Mouse (Mus musculus): Measurements from ENCODE around the gene Gm10277. TPM values are rescaled to one million over a fixed set of nuclear protein-coding genes. Genes with fewer than 3 reads are reported as not detected.

The Gm10277 gene
- polyA plus RNA-seq, 1 experiment from 2014 or later, result 1.4 TPM

DNA sequence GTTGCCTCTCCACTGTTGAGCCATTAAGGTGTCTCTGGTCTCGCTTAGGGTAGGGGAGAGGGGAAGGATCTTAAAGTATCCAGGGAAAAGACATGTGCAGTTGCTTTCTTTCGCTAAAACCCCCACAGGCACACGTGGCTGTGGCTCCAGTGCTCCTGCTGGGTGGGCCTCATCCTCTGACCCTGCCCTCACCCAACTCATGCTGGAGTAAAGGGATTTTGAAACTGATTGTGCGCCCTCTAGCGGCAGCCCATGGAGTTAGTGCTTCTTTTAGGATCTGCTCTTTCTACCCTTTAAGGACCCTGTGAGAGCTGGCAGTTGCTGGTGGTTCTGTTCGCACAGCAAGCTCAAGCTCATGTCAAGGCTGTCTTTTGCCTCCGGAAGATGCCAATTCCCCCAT lies 35.2 kb upstream of the Gm10277 start:
- Histone ChIP-seq H3K4me1 (peaks cover 8% of the 10 kb centered on the region; the same call in 1 of the 2 replicates), H3K4me2 (replicated peaks) (no peak overlapping the region), H3K27ac (no peak overlapping the region), H3K36me3 (peaks cover 40% of the 10 kb centered on the region), H3K9me3 (no peaks in the 10 kb centered on the region), H3K9ac (no peak overlapping the region), H3K4me3 (no peak overlapping the region), H3K27me3 (no peaks in the 10 kb centered on the region)
- WGBS, result 11% methylated on average over 7 of the region's 7 CpGs
- ATAC-seq (ENCODE audit: insufficient number of reproducible peaks, insufficient read depth, low FRiP score, low TSS enrichment), result no peak

DNA sequence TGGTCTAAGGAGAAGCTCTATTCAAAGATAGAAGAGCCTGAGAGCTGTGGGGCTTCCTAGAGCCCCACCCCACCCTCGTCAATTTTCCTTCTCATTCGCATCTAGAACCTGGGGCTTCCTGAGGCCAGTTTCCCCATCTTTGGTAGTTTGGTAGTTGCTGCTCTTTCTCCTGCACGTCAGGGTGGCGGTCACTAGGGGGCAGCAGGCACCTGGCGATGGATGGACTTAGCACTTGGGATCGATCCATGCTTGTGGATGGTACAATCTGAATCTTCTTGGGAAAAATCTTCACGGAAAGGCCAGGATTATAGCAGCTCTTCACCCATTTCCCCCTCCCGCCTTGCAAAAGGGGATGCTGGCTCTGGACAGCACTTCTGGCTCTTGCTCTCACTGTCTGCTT lies 34.1 kb upstream of the Gm10277 start:
- no peak overlapping the region for H3K9ac ChIP-seq
- ATAC-seq (ENCODE audit: insufficient number of reproducible peaks, insufficient read depth, low FRiP score, low TSS enrichment), result no peak
- H3K4me2 ChIP-seq (replicated peaks), result no peak overlapping the region
- 22% methylated on average over 8 of the region's 8 CpGs for WGBS
- H3K4me3 ChIP-seq, result no peak overlapping the region
- peaks cover 8% of the 10 kb centered on the region; the same call in 1 of the 2 replicates for H3K4me1 ChIP-seq
- H3K27me3 ChIP-seq, result no peaks in the 10 kb centered on the region
- H3K36me3 ChIP-seq, result peaks cover 37% of the 10 kb centered on the region
- no peaks in the 10 kb centered on the region for H3K9me3 ChIP-seq
- no peak overlapping the region for H3K27ac ChIP-seq

DNA sequence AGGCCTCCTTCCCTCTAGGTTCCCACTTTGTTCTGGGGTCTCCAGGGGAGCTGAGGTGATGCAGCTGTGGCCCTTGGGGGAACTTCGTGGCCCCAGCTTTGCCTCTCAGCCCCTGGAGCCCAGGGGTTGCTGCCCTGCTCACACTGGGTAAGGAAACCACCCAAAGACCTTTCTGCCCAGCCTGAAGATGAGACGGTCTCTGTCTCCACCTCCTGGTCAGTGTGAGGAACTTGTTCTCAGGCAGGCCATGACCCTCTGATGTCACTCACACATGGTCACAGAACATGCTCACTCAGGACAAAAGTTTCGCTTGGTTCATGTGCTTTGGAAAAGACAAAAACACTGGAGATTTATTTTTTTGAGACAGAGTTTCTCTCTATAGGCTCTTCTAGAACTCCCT lies 28.5 kb upstream of the Gm10277 start:
- Histone ChIP-seq H3K27ac (no peak overlapping the region), H3K4me3 (no peak overlapping the region), H3K4me1 (no peaks in the 10 kb centered on the region), H3K4me2 (replicated peaks) (no peak overlapping the region), H3K9ac (no peak overlapping the region), H3K9me3 (no peaks in the 10 kb centered on the region), H3K27me3 (no peaks in the 10 kb centered on the region), H3K36me3 (peaks cover 25% of the 10 kb centered on the region)
- ATAC-seq (ENCODE audit: insufficient number of reproducible peaks, insufficient read depth, low FRiP score, low TSS enrichment), result no peak
- 24% methylated on average over 3 of the region's 3 CpGs for WGBS

DNA sequence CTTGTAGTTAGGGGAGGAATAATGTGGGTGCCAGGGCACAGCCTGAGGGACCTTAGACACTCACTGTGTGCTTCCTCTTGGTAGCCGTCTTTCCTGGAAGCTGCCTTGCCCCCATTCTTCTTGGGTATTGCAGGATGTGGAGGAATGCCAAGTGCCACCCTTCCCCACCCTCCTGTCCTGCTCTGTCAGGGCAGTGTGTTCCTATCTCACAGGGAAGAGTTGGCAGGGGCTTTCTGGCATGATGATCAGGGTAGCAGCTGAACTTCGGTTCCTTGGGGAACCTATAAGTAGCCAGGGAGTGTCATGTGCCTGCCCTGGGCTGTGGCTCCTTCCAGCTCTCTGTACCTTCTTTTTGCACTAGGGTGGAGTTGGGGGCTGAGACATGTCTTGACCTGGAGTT lies 26.4 kb upstream of the Gm10277 start:
- no peak overlapping the region for H3K4me2 ChIP-seq (replicated peaks)
- H3K9me3 ChIP-seq, result no peaks in the 10 kb centered on the region
- no peak for ATAC-seq (ENCODE audit: insufficient number of reproducible peaks, insufficient read depth, low FRiP score, low TSS enrichment)
- H3K9ac ChIP-seq, result no peak overlapping the region
- H3K27ac ChIP-seq, result no peak overlapping the region
- no peaks in the 10 kb centered on the region for H3K4me1 ChIP-seq
- no peak overlapping the region for H3K4me3 ChIP-seq
- WGBS, result 63% methylated on average over 2 of the region's 2 CpGs
- H3K36me3 ChIP-seq, result peaks cover 11% of the 10 kb centered on the region
- no peaks in the 10 kb centered on the region for H3K27me3 ChIP-seq

DNA sequence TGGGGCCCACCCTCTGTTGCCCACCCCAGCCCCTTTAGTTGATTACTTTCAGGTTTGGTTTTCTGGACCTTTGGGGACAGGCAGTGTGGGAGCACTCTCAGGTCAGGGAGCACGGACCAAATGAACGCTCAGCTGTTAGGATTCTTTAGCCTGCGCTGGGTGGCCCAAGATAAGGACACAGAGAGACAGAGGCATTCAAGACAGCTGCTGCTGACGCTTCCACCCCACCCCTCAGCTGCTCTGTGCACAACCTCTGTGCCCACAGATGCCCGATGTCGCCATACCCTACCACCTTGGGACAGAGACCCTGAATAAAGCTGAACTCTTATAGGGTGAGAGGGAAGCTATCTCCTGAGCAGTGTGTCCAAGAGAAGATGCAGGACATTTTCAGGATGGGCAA lies 22.5 kb upstream of the Gm10277 start:
- H3K9me3 ChIP-seq, result no peaks in the 10 kb centered on the region

DNA sequence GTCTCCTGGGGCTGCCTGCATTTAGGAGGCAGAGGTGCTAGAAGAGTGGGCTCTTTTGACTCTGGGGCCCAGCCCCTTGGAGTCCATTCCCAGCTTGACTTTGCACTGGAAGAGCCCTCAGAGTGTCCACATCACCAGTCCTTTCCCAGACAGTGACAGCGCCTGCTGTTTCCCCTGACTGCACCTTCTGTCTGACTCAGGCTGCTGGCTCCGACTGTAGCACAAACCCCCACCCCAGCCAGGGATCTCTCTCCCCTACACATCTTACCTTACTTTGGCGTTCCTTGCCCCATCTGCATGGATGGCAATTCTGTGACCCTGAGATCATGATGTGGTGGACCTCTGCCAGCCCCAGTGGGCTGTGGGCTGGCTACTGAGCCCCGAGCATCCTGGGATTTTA lies 21.7 kb upstream of the Gm10277 start:
- no peak for ATAC-seq (ENCODE audit: insufficient number of reproducible peaks, insufficient read depth, low FRiP score, low TSS enrichment)
- H3K27me3 ChIP-seq, result no peaks in the 10 kb centered on the region
- no peak overlapping the region for H3K27ac ChIP-seq
- 0 out of 2 replicates have a peak, but pooled peaks cover 6% of the 10 kb centered on the region for H3K36me3 ChIP-seq
- 76% methylated on average over 4 of the region's 4 CpGs for WGBS
- H3K9ac ChIP-seq, result no peak overlapping the region
- no peaks in the 10 kb centered on the region for H3K9me3 ChIP-seq
- H3K4me2 ChIP-seq (replicated peaks), result no peak overlapping the region
- no peak overlapping the region for H3K4me3 ChIP-seq
- peaks cover 11% of the 10 kb centered on the region; the same call in 1 of the 2 replicates for H3K4me1 ChIP-seq

More for the DNA sequence above, 22.5 kb upstream of the Gm10277 start:
- 91% methylated on average over 6 of the region's 6 CpGs for WGBS
- no peak overlapping the region for H3K9ac ChIP-seq
- peaks cover 11% of the 10 kb centered on the region; the same call in 1 of the 2 replicates for H3K4me1 ChIP-seq
- no peak overlapping the region for H3K4me2 ChIP-seq (replicated peaks)
- no peak overlapping the region for H3K4me3 ChIP-seq
- H3K27me3 ChIP-seq, result no peaks in the 10 kb centered on the region
- H3K27ac ChIP-seq, result no peak overlapping the region
- ATAC-seq (ENCODE audit: insufficient number of reproducible peaks, insufficient read depth, low FRiP score, low TSS enrichment), result no peak
- H3K36me3 ChIP-seq, result 0 out of 2 replicates have a peak, but pooled peaks cover 6% of the 10 kb centered on the region

DNA sequence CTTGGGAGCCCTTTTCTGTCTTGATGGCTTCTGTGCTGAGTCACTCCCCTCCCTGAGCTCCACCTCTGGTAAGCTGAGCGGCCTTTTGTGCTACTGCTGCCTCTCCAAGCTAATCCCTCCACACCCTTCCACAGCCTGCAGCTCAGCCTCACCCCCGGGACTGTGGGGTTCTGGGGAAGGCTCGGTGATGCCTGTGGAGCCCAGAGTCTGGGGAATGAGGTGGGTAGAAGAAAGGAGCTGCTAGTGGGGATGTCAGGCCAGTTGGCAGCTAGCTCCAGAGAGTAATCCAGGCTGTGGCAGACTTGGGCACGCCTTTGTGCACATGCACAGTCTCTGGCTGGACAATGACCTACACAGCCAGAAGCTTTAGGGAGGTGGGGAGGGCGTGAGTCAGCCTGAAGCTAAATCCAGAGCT lies 20.5 kb upstream of the Gm10277 start:
- H3K9ac ChIP-seq, result peak overlapping the region; percentile 8; the same call in 1 of the 2 replicates
- no peaks in the 10 kb centered on the region for H3K9me3 ChIP-seq
- H3K27me3 ChIP-seq, result no peaks in the 10 kb centered on the region
- WGBS, result 31% methylated on average over 5 of the region's 5 CpGs
- no peak overlapping the region for H3K27ac ChIP-seq
- H3K36me3 ChIP-seq, result 0 out of 2 replicates have a peak, but pooled peaks cover 6% of the 10 kb centered on the region
- ATAC-seq (ENCODE audit: insufficient number of reproducible peaks, insufficient read depth, low FRiP score, low TSS enrichment), result no peak
- H3K4me1 ChIP-seq, result peaks cover 11% of the 10 kb centered on the region; the same call in 1 of the 2 replicates
- no peak overlapping the region for H3K4me2 ChIP-seq (replicated peaks)
- no peak overlapping the region for H3K4me3 ChIP-seq

DNA sequence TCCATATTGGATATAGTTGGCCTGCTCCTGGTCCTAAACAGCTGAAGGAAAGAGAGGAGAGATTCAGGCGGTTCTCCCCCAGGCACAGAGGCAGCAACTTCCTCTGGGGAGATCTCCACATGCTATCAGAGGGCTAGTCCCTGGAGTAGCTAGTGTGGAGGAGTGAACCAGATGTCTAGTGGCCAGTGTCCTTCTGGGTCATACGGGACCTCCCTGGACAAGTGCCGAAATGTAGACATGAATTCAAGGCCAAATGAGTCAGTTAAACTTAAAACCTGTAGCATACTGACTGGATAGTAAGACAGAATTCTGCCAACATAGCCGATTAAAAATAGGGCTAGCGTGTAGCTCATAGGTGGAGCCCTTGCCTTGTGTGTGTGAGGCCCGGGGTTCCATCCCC lies 19.3 kb upstream of the Gm10277 start:
- H3K36me3 ChIP-seq, result no peaks in the 10 kb centered on the region
- 78% methylated on average over 6 of the region's 6 CpGs for WGBS
- ATAC-seq (ENCODE audit: insufficient number of reproducible peaks, insufficient read depth, low FRiP score, low TSS enrichment), result no peak
- no peak overlapping the region for H3K4me2 ChIP-seq (replicated peaks)
- H3K4me3 ChIP-seq, result no peak overlapping the region
- H3K27ac ChIP-seq, result no peak overlapping the region
- no peaks in the 10 kb centered on the region for H3K27me3 ChIP-seq
- H3K9me3 ChIP-seq, result no peaks in the 10 kb centered on the region
- peaks cover 17% of the 10 kb centered on the region for H3K4me1 ChIP-seq
- H3K9ac ChIP-seq, result no peak overlapping the region

DNA sequence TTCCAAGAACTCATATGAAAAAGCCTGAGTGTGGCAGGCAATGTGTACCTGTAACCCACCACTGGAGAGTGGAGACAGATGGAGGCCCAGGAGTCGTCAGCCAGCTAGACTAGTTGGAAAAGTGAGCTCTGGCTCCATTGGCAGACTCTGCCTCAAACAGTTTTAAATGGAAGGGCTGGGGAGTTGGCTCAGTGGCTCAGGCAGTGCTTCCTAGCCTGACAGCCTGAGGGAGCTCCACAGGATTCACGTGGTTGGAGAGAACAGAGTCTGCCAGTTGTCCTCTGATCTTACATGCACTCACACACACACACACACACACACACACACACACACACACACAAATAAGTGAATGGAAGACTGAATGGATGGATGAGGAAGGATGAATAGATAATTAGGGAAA lies 18.7 kb upstream of the Gm10277 start:
- no peaks in the 10 kb centered on the region for H3K9me3 ChIP-seq
- H3K27ac ChIP-seq, result no peak overlapping the region
- WGBS, result 24% methylated on average over 2 of the region's 2 CpGs
- no peak overlapping the region for H3K4me2 ChIP-seq (replicated peaks)
- no peak for ATAC-seq (ENCODE audit: insufficient number of reproducible peaks, insufficient read depth, low FRiP score, low TSS enrichment)
- H3K36me3 ChIP-seq, result no peaks in the 10 kb centered on the region
- no peaks in the 10 kb centered on the region for H3K27me3 ChIP-seq
- H3K4me3 ChIP-seq, result no peak overlapping the region
- H3K9ac ChIP-seq, result no peak overlapping the region
- peaks cover 23% of the 10 kb centered on the region for H3K4me1 ChIP-seq

DNA sequence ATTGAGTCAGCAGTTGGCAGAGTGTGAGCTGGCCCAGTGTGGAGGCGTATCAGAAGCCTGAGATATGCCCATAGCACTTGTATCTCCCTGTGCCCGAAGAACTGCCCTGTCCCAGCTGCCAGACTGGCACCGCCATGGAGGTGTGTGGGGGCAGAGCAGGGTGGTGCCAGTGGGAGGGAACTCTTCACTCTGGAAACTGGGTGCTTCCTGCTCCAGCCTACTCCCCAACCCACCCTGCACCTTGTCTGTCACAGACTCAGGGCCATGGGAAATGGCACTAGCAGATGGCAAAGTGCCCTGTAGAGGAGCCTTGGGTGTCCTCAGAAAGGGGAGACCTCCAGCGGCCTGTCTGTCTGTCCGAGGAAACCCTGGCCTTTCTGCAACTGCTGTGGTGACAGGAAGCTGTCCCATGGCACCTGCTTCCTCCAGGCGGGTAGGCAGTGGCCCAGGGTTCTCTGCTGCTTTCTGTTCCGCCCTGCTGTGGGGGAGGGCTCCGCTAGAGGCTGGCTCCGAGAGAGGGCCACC lies 14.9 kb upstream of the Gm10277 start:
- H3K4me2 ChIP-seq (replicated peaks), result no peak overlapping the region
- no peak for ATAC-seq (ENCODE audit: insufficient number of reproducible peaks, insufficient read depth, low FRiP score, low TSS enrichment)
- H3K27ac ChIP-seq, result no peak overlapping the region
- H3K4me3 ChIP-seq, result no peak overlapping the region
- H3K27me3 ChIP-seq, result no peaks in the 10 kb centered on the region
- H3K4me1 ChIP-seq, result peaks cover 24% of the 10 kb centered on the region
- no peaks in the 10 kb centered on the region for H3K9me3 ChIP-seq
- WGBS, result 69% methylated on average over 9 of the region's 9 CpGs
- no peak overlapping the region for H3K9ac ChIP-seq
- H3K36me3 ChIP-seq, result no peaks in the 10 kb centered on the region

DNA sequence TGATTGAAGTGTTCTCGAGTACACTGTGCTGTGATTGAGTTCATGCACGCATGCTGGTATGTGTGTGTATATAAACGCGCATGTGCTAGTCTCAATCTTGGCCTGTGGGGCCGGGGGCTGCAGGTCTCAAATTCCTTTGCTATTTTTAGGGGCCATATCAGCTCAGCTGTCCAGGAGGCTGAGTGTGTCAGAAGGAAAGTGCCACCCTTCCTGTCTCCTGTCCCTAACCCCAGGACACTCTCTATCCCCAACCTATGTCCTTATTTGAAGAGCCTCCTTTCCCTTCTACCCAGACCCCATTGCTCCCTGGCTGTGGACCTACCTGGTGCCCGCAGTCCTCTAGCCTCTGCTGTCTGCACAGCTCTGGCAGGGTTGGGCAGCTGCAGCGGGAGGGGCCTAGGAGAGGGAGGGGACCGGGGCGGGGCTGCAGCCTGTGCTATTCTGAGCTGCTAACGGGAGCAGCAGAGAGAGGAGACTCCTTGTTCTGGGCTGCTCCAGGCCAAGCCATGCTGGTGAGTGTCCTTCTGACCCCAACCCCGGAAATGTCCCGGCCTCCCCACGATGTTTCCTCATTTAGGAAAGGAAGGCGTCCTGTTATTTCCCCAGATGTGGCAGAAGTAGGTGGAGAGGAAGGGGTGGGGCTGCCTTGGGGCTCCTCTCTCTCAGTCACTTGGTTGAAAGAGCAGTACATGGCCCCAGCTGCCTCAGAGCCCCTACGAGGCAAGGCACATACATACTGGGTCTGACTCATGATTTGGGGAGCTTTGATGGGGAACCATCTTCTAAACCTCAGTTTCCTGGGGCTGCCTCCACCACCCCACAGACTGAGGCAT lies 13.5 kb upstream of the Gm10277 start:
- H3K4me3 ChIP-seq, result no peak overlapping the region
- peaks cover 22% of the 10 kb centered on the region for H3K4me1 ChIP-seq

DNA sequence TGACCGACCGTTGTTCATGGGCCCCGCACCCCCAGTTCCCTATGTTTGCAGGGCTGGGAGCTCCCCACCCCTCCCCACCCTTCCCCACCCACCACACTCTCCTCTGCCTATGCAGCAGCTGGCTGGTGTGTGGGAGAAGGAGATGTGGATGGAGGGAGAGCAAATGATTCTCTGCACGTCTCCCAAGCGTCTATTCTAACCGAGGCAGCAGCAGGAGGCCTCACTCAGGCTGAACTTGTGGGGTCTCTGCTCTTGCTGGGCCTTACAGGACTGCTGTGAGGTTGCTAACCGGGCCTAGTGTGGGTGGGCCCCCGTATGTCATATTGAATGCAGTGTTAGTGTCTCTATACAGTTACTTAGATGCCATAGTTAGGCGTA lies 12.9 kb upstream of the Gm10277 start:
- Histone ChIP-seq H3K9ac (no peak overlapping the region; the same call in 1 of the 2 replicates), H3K27me3 (no peaks in the 10 kb centered on the region), H3K9me3 (no peaks in the 10 kb centered on the region), H3K4me2 (replicated peaks) (no peak overlapping the region; the same call in 1 of the 2 replicates), H3K4me3 (no peak overlapping the region), H3K36me3 (no peaks in the 10 kb centered on the region), H3K4me1 (peaks cover 22% of the 10 kb centered on the region), H3K27ac (peak overlapping the region; percentile 78)
- ATAC-seq (ENCODE audit: insufficient number of reproducible peaks, insufficient read depth, low FRiP score, low TSS enrichment), result no peak
- 66% methylated on average over 9 of the region's 9 CpGs for WGBS

More for the DNA sequence above, 13.5 kb upstream of the Gm10277 start:
- H3K27ac ChIP-seq, result peak overlapping the region; percentile 78; the same call in 1 of the 2 replicates
- peak overlapping the region; percentile 14; the same call in 1 of the 2 replicates for H3K4me2 ChIP-seq (replicated peaks)
- 17% methylated on average over 15 of the region's 15 CpGs for WGBS
- no peaks in the 10 kb centered on the region for H3K9me3 ChIP-seq
- no peaks in the 10 kb centered on the region for H3K36me3 ChIP-seq
- no peaks in the 10 kb centered on the region for H3K27me3 ChIP-seq
- H3K9ac ChIP-seq, result no peak overlapping the region; the same call in 1 of the 2 replicates
- peak; percentile 85 for ATAC-seq (ENCODE audit: insufficient number of reproducible peaks, insufficient read depth, low FRiP score, low TSS enrichment)

Measured in embryonic facial prominence, embryonic 12.5 days (tissue).